Mouse (Mus musculus): ENCODE measurements around the gene Slc46a2.

Slc46a2 gene

DNA sequence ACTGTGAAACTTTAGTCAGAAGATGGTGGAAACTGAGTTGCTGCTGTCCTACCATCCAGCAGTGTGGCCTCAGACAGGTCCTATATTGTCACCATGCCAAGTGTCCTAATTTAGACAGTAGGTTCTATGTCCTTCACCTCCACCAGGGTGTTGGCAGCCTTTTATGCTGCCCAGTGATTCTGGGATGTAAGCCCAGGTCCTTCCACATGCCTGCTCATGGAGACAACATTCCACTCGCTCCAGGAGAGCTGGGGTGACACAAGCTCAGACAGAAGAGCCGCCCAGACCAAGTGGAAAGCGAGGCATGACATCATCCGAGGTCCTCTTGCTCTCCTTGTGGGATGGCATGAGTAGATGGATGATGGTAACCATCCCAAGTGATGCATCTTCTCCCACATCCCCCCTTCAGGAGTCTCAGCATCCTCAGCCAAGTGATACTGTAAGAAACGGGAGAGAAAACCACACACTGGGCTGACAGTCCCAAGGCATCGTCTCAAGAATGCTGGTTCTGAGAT lies 24.7 kb downstream of the Slc46a2 start:
- no peak for DNase-seq

DNA sequence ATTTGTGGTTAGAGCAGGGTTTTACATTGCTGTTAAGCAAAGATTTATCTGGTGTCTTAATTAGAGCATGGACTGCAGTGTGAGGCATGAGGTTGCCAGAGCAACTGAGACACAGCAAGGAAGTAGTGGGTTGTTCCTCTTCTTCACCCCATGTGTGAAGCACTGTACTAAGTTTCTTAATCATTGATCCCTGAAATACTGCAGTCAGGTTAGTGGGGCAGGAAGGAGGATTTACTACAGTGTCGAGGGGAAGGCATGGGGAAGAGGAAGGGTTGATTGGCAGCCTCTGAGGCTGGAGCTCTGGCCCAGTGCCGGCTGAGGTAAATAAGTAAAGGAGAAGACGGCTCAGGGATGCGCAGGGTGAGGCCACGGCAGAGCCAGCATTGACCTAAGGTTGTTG lies 26.8 kb downstream of the Slc46a2 start:
- no peak for DNase-seq

DNA sequence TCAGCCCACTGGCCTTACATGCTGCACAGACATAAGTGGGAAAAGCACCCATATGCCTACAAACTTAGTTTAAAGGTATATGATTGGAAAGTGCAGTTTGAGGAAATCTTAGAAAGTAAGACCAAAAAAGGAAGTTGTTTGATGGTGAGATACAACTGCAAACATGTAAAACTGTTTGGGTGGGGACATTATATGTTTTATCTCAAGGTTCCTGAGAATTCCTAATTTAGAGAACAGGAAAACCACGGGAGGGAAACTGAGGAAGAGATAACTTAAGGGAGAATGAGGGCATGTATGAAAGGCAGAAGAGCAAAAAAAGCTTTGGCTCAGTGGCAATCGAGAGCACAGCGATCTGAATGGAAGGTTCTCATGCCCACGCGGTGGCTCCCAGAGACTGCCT lies 27.8 kb downstream of the Slc46a2 start:
- DNase-seq = no peak

DNA sequence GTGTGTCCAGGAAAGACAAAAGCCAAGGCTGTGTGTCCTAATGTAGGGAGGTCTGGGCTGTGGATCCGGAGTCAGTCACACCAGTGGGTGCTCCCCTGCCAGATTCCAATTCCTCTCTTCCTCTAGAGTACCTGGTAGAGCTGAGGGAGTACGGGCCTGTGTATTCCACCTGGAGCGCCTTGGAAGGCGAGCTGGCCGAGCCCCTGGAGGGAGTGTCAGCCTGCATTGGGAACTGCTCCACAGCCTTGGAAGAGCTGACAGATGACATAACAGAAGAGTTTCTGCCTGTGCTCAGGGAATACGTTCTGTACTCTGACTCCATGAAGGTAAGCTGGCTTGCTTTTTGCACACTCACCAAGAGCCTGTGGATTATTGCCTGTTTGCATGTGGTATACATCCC lies 28.6 kb downstream of the Slc46a2 start:
- no peak for DNase-seq

DNA sequence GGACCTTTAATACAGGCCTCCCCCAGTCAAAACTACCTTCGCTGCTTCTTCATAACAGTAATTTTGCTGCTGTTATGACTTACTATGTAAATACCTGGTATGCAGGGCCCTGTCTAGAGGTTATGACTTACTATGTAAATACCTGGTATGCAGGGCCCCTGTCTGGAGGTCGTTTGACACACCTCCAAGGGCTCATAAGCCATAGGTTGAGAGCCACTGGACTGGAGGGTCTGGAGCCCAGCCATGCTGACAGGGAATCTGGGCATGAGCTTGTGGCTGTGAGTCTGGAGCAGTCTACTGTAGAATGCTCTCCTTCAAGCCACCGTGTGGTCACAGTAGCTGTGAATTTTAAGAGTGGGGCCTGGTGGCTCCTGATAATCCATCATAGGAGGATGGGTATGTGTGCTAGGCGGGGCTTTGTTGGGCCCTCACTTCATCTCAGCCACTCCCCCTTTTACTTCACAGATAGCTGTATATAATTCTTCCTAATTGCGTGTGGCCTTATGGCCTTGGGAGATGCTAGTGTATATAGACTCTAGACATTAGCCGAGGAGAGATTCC lies 30.6 kb downstream of the Slc46a2 start:
- no peak for DNase-seq

DNA sequence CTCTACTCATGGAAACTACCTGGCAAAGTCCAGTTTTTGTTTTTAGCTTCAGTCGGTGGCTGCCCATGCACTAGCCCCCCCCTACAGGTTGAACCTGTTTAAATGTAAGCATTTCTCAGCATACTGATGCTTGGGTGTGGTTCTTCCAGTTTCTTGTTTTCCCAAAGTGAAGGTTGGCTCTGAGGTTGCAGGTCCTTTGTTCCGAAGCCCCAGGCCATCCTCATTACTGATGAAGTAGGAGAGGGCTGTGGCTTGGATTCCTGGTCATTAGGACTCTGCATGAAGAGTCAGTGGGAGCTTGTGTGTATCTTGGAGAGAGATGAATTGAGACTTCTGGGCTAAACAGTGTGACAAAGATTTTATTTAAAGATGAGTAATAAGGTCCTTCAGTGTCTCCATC lies 33.6 kb downstream of the Slc46a2 start:
- DNase-seq = no peak

DNA sequence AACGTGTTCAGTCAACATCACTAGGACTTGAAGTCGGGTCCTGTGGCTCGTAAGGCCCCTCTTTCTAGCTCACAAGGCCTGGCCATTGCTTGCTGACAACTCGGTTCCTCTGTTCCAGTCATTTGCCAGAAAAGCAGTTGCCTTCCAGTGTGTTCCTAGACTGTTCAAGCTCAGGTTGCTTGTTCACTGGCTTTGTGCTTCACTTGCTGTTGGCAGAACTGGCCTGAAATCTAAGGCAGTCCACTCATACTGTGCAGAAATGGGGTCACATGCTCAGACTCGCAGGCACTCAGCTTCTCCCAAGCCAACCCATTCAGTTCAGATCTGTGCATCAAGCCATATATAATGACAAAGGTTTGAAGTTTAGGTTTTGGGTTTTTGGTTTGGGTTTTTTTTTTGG lies 34.1 kb downstream of the Slc46a2 start:
- no peak for DNase-seq

DNA sequence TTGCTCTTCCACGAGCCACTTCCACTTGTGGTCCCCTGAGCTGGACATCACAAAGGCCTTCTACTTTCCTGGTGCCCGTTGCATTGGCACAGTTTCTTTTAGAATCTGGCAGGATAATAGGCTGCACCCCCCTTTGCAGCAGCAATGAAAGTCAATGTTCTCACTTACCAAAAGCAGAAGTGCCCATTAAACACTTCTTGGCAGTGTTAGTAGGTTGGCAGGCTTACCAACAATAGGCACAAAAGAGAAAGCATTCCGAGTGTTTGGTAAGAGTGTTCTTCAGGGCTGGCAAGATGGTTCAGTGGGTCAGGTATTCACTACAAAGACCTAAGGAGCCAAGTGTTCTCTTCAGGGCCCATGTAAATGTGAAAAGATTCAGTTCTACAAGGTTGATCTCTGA lies 35.4 kb downstream of the Slc46a2 start:
- DNase-seq = peak; percentile 52

DNA sequence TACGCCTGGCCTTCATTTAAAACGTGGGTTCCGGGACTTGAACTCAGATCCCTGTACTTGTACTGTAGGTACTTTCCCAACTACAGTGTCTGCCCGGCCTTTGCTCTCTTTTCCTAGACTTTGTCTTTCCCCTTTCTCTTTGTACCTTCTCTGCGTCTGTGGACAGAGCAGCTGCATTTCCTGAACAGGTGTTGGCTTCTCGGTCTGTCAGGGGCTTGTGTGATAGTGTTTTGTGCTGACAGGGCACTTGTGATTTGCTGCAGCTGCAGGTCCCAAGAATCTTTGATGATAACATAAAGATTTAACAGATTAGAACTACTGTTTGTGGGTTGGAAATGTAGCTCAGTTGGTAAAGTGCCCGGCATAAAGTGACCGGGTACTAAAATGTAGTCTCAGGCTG lies 36.3 kb downstream of the Slc46a2 start:
- DNase-seq = no peak

DNA sequence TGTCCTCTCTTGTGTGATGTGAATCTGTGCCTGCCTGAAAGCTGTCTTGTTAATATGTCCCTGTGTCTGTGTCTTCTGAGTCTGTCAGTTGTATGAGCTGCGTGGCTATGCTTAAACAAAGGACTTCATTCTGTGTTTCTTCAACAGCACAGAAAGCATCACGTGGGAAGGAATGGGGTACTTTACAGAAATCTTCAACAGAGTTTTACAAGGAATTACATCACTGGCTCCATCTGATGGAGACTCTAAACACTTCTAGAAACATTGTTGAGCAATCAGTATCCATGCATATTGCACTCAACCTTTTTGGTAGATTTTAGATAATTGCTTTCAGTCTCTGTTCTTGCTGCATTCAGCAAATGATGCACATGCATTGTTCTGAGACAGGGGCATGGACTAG lies 37.8 kb downstream of the Slc46a2 start:
- no peak for DNase-seq

DNA sequence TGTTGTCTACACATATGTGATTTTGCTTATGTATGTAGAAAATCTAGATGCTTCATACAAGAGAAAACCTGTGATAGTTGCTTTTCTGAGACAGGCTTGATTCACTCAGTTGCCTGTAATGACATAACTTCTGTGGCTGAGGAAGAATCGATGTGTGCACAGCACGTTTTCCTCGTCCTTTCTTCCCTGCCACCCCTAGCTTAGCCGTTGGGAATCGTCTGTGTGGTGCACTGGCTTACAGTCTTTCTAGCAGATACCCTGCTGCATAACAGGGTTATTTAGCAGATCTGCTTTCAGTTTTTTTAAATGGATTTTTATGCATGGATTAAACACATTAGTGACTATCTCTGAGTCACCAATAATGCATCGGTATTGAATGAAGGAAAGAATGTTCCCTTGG lies 38.3 kb downstream of the Slc46a2 start:
- no peak for DNase-seq

DNA sequence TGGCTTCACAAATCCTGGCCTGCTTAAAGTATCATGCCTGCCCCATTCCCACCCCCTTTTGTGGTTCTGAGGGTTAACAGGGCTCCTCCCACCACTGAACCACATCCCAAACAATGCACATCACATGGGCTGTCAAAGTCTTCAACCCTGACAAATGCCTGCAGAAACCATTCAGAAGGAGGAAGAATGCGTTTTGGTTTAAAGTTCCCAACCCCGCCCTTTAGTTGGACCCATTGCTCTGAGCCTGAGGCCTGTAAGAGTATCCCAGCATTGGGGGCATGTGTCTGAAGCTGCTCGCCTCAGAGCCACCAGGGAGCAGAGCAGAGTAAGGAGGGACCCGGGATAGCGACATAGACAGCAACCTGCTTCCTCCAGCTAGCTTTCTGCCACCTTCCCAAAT lies 41.0 kb downstream of the Slc46a2 start:
- no peak for DNase-seq

DNA sequence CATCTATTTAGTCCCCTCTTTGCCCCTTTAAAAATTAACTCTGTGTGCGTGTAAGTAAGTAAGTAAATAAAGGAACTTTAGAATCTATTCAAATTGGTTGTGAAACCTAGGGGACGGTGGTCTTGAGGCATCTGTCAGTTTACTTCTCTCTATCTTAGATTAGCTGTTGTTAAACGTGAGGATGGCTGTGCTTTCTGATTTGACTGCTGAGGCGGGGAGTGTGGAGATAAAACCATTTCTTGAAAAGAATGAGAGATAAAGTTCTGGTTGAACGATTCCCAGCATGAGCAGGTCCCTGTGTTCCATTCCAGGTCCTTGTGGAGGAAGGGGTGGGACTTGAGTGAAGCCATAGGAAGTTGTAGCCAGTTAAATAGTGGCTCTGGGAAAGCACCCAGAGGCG lies 41.6 kb downstream of the Slc46a2 start:
- DNase-seq = no peak

DNA sequence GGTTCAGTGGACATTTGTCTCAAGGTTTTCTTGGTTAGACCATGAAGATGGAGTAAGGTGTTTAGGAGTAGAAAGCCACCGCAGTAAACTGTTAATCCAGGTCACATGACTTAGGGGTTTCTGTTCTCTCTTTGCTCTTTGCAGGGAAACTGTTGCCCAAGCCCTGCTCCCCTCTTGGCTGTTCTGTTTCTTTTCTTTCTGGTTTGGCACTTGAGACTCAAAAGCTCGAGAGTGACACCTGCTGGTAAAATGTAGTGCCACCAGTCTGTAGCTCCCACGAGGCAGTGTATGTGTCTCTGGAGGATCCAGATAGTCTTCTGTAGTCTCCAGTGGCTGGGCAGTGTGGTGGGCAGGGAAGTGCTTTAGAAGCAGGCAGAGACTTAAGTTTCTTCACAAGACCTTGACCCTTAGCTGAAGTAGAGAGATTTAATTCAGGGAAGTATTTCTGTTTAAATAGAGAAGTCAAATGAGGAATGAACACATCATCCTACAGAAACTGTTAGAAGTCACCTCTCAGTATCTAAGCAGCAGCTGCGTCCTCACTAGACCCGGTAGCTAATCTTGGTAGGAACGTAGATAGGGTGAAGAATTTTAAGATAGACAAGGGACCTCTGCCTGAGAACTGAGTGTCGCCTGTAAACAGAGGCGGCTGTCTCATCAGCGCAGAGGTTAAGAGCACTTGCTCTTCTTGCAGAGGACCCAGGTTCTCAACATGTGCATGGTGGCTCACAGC lies 43.8 kb downstream of the Slc46a2 start:
- peak; percentile 88 for DNase-seq

DNA sequence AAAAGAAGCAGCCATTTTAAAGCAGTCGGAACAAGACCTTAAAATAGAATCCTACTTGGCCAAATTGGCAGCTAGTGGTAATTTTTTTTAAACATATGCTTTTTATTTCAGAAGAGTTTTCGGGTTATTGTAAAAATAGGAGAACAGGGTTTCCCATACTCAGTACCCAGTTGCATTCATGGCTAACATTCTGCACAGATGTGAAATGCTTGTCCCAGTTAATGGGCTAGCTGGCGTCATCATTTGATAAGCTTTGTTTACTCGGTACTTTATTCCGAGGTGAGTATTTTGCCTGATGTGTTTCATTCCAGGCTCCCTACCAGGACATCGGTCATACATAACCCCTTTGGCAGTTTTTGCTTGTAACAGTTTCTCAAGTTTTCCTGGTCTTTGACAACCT lies 44.4 kb downstream of the Slc46a2 start:
- no peak for DNase-seq

DNA sequence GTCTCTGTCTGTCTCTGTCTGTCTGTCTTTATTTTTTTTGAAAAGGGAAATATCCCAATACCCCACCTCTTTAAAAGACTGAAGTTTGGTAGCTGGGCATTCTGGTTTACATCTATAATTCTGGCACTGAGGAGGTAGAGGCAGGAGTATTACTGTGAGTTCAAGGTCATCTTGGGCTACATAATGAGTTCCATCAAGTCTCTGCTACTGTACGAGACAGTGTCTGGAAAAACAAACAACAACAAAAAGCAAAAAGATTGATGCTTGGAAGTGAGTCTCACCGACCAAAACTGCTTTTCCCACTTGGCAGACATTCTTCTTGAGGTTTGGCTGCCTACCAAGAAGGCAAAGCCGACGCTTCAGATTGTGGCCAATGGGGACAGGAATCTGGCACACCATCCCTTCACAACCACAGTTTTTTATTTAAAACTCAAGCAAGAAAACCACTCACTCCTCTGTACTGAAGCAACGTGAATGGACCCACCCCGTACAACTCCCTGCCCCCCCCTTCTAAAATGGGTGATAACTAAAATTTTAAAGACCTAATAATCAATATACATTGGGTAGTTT lies 45.3 kb downstream of the Slc46a2 start:
- no peak for DNase-seq

DNA sequence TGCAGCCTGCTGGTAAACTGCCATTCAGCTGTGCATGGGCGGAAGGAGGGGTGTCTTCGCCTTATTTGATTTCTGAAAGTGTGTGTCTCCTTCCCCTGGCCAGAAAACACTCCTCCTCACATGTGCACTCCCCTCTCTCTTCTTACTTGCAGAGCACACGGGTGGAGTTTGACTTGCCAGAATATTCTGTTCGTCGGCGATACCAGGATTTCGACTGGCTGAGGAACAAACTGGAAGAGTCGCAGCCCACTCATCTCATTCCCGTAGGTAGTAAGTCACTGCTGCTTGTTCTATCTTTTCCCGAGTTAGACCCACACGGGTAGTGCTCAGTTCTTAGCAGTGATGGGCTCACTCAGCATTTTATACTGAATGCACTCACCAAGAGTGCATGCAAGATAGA lies 46.8 kb downstream of the Slc46a2 start:
- no peak for DNase-seq

DNA sequence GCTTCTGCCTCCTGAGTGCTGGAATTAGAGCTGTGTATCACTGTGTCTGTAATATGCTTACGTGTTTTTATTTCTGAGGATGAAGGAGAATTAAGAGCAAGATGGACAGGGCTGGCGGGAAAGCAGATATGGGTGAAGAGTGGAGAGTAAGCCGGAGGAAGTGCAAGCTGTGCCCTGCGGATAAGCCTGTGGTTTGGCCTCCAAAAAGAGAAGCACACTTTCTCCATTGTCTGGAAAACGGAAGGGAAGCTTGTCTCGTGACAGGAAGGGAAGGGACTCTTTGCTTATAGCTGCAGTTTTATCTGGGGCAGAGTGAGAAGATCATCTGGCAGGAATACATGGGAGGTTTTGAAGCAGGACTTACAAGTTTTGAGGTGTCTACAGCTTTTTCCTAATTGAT lies 51.0 kb downstream of the Slc46a2 start:
- no peak for DNase-seq

DNA sequence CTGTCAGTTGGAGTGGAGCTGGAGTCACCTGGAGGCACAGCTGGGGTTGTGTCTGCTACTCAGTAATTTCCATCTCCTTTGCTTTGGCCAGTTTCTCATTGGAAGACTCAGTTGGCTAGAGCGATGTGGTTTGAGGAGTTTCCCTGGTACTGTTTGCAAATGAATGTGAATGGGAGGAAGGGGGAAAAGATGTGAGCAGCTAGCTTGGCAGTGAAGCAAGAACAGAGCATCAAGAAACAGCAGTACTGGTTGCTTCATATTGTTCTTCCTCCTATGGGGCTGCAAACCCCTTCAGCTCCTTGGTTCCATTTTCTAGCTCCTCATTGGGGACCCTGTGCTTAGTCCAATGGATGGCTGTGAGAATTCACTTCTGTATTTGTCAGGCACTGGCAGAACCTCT lies 52.5 kb downstream of the Slc46a2 start:
- no peak for DNase-seq

DNA sequence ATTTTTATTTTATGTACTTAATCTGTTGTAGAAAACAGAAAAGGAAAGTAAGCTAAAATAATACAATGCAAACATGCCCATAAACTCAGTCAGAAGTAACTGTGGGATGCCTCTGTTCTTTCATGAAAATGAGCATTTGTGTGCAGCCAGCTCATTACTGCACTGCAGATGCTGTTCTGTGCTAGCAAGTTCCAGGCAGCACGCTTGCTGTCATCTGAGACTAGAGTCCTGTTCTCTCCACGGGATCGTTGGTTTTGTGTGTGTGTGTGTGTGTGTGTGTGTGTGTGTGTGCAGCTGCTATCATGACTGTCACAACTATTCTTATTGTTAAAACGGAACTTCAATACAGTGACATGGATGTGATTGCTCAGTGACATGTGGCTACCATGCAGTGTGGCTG lies 53.0 kb downstream of the Slc46a2 start:
- DNase-seq = peak; percentile 82

DNA sequence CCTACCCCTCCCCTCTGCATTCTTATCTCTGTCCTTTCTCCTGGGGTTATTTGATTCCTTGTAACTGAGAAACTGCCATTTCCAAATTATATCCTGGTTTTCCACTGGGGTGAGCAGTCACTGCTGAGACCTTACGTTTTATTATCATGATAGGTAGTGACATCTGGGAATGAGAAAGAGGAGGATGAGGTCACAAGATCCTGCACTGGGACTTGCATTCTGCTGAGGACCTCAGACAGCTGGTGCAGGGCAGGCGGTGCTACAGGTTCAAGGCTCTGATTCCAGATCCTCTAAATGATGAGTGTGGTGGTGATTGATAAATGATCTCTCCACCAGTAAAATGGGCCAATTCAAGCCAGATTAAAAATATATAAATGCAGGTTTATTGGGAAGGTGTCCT lies 54.4 kb downstream of the Slc46a2 start:
- DNase-seq = no peak

DNA sequence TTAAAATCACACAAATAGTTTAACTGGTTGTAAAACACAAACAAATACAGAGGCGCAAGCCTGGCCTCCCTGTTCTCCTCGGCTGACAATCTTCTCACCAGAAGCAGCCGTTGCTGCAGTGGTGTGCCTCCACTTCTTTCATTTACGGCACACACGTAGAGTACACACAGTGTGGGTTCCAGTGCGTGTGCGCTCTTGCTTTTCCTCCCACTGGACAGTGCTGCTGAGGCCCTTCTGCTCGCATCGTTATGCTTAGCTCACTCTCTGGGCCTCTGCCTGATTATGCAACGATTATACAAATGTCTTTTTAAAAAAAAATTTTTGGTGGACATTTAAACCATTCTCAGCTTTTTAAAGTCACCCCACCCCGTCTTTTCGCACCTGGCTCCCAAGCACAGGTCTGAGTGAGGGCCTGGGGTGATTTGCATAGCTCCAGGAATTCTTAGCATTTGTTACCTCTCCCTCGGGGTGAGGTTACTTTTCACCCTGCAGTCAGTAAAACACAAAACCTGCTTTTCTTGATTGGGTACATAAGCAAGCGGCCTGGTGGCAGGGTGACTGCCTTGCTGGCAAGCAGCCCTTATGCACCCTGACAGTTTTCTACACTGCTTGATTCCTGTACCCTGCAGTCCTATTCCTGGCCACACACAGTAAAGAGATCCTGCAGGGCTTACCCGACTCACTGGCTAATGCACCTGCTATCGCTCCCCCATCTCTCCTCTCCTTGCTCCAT lies 55.0 kb downstream of the Slc46a2 start:
- DNase-seq = no peak
